Mouse (Mus musculus): ENCODE measurements at regions not wholly inside any gene's neighbourhood (a gene's known extent, or its start where the extent isn't known, plus 50 kb on each side); places are given as distances from the start of the nearest gene placed in this dataset.
A peak's percentile ranks its signal among the peaks of the same experiment; 100 is the strongest.

DNA sequence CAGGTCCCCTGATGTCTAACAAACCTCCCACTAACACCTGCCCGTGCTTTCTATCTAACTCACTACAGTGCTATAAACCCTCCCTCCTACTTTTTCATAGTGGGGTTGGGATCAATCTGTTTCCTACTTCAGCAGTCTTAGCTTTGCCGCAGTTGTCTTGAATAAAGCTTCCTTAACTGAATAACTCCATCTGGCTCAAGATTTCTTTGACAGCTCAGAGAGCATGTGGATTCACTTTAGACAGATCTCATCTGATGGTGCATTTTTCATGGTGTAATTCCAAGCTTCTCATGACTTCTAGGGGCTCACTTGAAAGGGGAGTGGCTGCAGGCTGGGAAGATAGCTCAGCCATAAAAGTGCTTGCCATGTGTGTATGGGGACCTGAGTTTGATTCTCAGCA, 313.2 kb upstream of the Dpyd start:
- no peak for DNase-seq

DNA sequence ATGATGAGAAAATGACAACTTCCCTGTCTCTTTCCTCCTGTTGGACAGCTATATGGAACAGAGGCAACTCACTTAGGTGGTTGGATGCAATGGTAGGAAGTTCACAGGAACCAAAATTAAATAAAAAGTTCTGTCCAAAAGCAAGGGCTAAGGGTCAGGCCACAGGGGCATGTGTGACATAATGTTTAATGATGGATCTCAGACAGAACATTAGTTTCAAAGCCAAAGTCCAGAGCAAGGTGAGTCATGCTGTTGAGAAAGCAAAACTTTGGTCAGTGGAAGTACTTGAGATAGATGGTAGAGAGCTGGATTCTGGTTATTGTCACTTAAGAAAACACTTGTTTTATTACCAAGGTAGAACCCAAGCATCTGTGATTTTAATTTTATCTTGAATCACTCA, 286.0 kb upstream of the Dpyd start:
- DNase-seq, result no peak

DNA sequence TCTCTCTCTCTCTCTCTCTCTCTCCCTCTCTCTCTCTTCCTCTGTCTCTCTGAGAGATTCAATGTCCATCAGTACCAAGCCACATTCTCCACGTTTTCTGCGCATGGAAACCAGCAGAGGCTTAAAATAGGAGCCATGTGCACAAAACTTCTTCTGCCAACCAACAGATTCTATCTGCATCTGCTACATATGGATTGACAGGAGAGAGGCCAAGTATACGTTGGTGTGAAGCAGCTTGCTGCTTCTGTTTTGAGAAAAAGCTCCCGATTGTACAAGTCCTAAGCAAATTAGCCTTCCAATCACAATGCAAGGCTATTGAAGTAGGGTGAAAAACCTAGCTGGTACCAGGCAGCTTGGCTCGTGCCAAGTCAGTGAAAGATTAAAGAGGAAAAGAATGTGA, 283.7 kb upstream of the Dpyd start:
- no peak for DNase-seq

DNA sequence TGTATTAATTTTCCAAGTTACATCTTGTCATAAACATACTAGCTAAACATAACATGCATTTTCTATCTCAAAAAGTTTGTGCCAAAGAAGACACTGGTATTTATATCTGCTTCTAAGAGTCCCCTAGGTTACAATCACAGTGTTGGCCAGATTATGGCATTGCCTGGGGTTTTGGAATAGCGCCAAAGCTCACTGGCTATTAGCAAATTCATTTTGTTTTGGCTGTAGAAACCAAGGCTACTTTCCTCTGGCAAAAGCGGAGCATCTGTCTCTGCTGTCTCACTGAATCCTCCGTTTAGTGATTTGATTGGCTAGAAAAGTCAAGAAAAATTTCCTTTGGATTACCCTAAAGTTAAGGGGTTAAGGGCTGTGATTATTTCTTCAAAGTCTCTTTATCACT, 275.0 kb upstream of the Dpyd start:
- DNase-seq, result peak; percentile 73 to 75

DNA sequence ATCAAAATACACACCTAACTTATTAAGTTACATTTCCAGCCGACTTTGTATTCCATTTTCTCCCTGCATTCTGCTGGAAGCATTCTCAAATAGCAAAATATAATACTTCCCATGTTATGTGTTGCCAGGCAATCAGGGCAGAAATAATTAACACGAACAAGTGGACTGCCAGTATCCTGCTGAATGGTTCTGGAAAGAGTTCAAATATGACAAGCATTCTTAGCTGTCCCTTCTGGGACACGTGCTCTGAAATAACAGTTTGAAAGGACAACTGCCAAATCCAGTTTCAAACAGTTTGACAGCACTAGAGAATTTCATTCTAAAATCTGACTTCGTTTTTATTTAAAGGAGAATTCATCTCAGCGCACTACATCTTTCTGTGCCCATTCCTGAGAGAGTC, 236.8 kb upstream of the Dpyd start:
- peak; percentile 28 to 69 for DNase-seq

DNA sequence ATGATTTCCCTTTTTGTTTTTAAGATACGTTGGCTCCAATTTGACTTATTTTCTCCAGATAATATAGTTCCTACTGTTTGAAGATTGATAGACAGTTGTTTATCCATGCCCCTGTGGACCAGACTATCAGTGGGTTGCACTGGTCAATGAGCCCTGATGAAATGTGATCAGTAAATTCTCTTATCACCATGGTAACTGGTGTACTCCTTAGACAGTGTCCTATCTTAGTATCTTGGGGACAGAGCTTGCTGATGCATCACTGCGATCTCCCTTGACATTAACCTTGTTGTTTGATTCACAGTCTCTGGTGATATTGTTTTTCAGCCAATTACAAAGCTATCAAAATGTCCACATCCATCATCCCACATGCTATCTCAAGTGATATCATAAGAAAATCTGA, 233.7 kb upstream of the Dpyd start:
- DNase-seq, result no peak

DNA sequence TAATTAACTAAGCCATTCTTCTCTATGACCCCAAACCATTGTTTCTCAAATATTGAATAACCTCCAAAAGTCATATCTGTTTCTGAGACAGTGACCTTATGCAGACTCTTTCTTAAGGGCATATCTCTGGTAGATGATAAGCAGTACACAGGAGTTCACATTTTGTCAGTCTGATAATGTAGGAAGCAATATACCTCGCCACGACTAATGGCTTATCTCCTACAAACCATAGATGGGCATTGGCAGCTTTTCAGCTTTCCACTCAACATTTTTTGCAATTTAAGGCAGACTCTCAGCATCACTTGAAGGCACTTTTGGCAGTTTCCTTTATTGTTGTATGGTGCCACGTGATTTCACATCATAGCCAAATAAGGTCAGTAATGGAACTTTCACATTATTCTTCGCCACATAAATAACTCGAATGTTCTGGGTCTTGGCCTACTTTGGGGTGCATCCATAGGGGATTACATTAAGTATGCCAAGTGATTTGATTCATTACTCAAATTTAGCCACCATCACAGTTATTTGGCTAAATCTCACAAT, 232.7 kb upstream of the Dpyd start:
- DNase-seq, result no peak

DNA sequence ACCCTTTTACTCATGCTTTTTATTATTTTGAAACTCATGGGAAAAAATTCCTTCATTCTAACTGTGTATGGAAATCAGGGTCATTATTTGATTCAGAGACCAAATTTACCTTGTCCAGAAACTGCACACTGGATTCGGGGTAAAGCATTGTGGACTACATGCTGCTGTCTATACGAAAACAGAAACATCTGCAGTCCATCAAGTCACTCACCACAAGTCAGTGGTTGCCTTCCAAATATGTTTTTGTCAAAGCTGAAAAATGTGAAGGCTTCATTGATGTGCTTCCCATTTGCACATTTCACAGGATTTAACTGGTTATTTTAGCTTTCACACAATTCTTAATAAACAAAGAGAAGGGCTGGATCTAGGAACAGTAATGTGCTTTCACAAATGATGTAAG, 230.4 kb upstream of the Dpyd start:
- DNase-seq, result no peak

DNA sequence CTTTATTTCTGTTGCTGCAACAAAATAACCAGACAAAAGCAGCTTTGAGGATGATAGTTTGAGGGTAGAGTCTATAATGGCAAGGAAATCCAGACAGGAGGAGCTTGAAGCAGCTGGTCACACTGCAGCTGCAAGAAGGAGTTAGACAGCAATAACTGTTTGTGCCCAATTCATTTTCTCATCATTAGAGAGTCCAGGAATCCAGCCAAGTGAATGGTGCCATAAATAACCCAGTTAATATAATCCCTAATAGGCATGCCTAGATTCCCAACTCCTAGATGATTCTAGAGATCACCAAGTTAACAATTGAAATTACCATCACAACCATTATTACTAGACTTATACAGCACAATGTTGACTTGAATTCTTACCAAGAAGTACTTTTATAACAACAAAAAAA, 223.2 kb upstream of the Dpyd start:
- no peak for DNase-seq

DNA sequence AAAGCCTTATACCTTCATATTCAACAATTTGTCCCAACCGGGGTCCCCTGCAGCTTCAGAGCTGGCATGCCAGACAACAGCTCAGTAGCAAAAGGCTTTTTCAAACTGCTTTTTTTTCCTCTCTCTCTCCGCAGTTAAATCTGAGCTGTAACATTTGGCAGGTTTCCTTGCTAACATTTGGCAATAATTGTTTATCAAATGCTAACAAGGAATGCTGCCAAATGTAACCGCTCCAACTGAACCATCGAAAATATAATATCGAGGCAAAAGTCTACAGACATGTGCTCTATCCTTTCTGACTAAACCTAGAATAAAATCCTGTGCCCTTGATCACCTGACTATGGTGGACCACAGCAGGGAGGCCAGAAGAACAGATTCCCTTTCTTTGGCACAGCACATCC, 200.2 kb upstream of the Dpyd start:
- peak; percentile 44 to 77 for DNase-seq
